Mouse (Mus musculus): ENCODE results near the gene Scp2.

GRCm38 (mm10) chr4:107996418-107996986 lies 148.3 kb downstream of the Scp2 start:
- TF ChIP-seq CTCF (IDR thresholded peaks at IDR 0.05; ENCODE audit: low read depth, low read length): no peak
- TF ChIP-seq POLR2A (IDR thresholded peaks at IDR 0.05; ENCODE audit: extremely low read depth, insufficient read depth, low read length): no peak
